Mouse (Mus musculus) c-Kit-positive CD71-negative TER-119-negative erythroid progenitor cells, embryonic 14.5 days (primary cell): ENCODE measurements around the gene Tef.

ENCODE experiments used
- DNase-seq: peaks from one replicate; pipeline ENCODE4 v3.0.0-alpha.2; 2013; ENCODE audit warnings: low read depth

Gene Tef

GRCm38 (mm10) chr15:81828426-81829207 is 26.4 kb downstream of the Tef start:
- no peak for DNase-seq

- DNase-seq: no peak
Measured at GRCm38 (mm10) chr15:81829208-81829580, 27.0 kb downstream of the Tef start.

GRCm38 (mm10) chr15:81830530-81830929 is 28.3 kb downstream of the Tef start:
- no peak for DNase-seq

- DNase-seq: peak; percentile 97
Measured at GRCm38 (mm10) chr15:81831136-81831825, 29.1 kb downstream of the Tef start.

GRCm38 (mm10) chr15:81832219-81832618 is 30.0 kb downstream of the Tef start:
- DNase-seq: no peak

- no peak for DNase-seq
Measured at GRCm38 (mm10) chr15:81833481-81833880, 31.3 kb downstream of the Tef start.

- DNase-seq: no peak
Measured at GRCm38 (mm10) chr15:81834171-81834841, 32.1 kb downstream of the Tef start.

- no peak for DNase-seq
Measured at GRCm38 (mm10) chr15:81835007-81835880, 33.0 kb downstream of the Tef start.

- DNase-seq: no peak
Measured at GRCm38 (mm10) chr15:81836124-81836821, 34.1 kb downstream of the Tef start.

GRCm38 (mm10) chr15:81836966-81837920 is 35.0 kb downstream of the Tef start:
- no peak for DNase-seq

GRCm38 (mm10) chr15:81838554-81839235 is 36.5 kb downstream of the Tef start:
- DNase-seq: no peak

GRCm38 (mm10) chr15:81839634-81840033 is 37.4 kb downstream of the Tef start:
- no peak for DNase-seq

GRCm38 (mm10) chr15:81840306-81840705 is 38.1 kb downstream of the Tef start:
- DNase-seq: no peak

GRCm38 (mm10) chr15:81842275-81842674 is 40.1 kb downstream of the Tef start:
- no peak for DNase-seq

GRCm38 (mm10) chr15:81845033-81845625 is 42.9 kb downstream of the Tef start:
- DNase-seq: no peak

- no peak for DNase-seq
Measured at GRCm38 (mm10) chr15:81845724-81846123, 43.5 kb downstream of the Tef start.

- DNase-seq: no peak
Measured at GRCm38 (mm10) chr15:81846755-81847154, 44.5 kb downstream of the Tef start.

- DNase-seq: no peak
Measured at GRCm38 (mm10) chr15:81847161-81847560, 44.9 kb downstream of the Tef start.

- no peak for DNase-seq
Measured at GRCm38 (mm10) chr15:81847861-81848260, 45.6 kb downstream of the Tef start.
